Mouse (Mus musculus) retina, postnatal 1 day (tissue): ENCODE data around the gene Tifab.
A peak's percentile ranks its signal among the peaks of the same experiment; 100 is the strongest.
"Not testable (repeated sequence)": the region's sequence is repeated elsewhere in the genome, so short reads cannot be mapped to it uniquely, and the experiment has no call there.

ENCODE experiments used
- DNase-seq: peaks from one replicate; pipeline ENCODE4 v3.0.0-alpha.2; 2012

Gene Tifab

GRCm38 (mm10) chr13:56178416-56179035 is at the start of gene Tifab:
Gene Tifab (minus strand): TSS chr13:56178885.
- no peak for DNase-seq

- no peak for DNase-seq
These were observed 47.7 kb upstream of the Tifab start for GRCm38 (mm10) chr13:56226175-56226954.

- DNase-seq, result no peak
These were observed 44.9 kb upstream of the Tifab start for GRCm38 (mm10) chr13:56223625-56224024.

- DNase-seq, result no peak
These were observed 44.2 kb upstream of the Tifab start for GRCm38 (mm10) chr13:56222849-56223246.

GRCm38 (mm10) chr13:56221995-56222848 is 43.5 kb upstream of the Tifab start:
- peak; percentile 69 for DNase-seq

GRCm38 (mm10) chr13:56221129-56221910 is 42.6 kb upstream of the Tifab start:
- DNase-seq, result peak; percentile 85

GRCm38 (mm10) chr13:56219254-56219653 is 40.6 kb upstream of the Tifab start:
- no peak for DNase-seq

GRCm38 (mm10) chr13:56216090-56216489 is 37.4 kb upstream of the Tifab start:
- DNase-seq, result peak; percentile 38

- DNase-seq, result no peak
These were observed 35.9 kb upstream of the Tifab start for GRCm38 (mm10) chr13:56214633-56215032.

GRCm38 (mm10) chr13:56209067-56209411 is 30.4 kb upstream of the Tifab start:
- DNase-seq, result no peak

GRCm38 (mm10) chr13:56208225-56209066 is 29.8 kb upstream of the Tifab start:
- DNase-seq, result peak; percentile 76

- DNase-seq, result no peak
These were observed 20.8 kb upstream of the Tifab start for GRCm38 (mm10) chr13:56199506-56199905.

- peak; percentile 95 for DNase-seq
These were observed 19.0 kb upstream of the Tifab start for GRCm38 (mm10) chr13:56197473-56198266.

- DNase-seq, result no peak
These were observed 18.3 kb upstream of the Tifab start for GRCm38 (mm10) chr13:56197031-56197430.

GRCm38 (mm10) chr13:56195824-56196223 is 17.1 kb upstream of the Tifab start:
- DNase-seq, result not testable (repeated sequence)

- DNase-seq, result not testable (repeated sequence)
These were observed 15.5 kb upstream of the Tifab start for GRCm38 (mm10) chr13:56194181-56194580.

GRCm38 (mm10) chr13:56191225-56191624 is 12.5 kb upstream of the Tifab start:
- no peak for DNase-seq

GRCm38 (mm10) chr13:56189688-56190087 is 11.0 kb upstream of the Tifab start:
- no peak for DNase-seq

GRCm38 (mm10) chr13:56183687-56184086 is 5.0 kb upstream of the Tifab start:
- DNase-seq, result no peak

GRCm38 (mm10) chr13:56181424-56181823 is 2.7 kb upstream of the Tifab start:
- DNase-seq, result no peak

GRCm38 (mm10) chr13:56176310-56176709 is 2.4 kb downstream of the Tifab start:
- no peak for DNase-seq
